Mouse (Mus musculus): ENCODE measurements at regions not wholly inside any gene's neighbourhood (a gene's known extent, or its start where the extent isn't known, plus 50 kb on each side); places are given as distances from the start of the nearest gene placed in this dataset.

DNA sequence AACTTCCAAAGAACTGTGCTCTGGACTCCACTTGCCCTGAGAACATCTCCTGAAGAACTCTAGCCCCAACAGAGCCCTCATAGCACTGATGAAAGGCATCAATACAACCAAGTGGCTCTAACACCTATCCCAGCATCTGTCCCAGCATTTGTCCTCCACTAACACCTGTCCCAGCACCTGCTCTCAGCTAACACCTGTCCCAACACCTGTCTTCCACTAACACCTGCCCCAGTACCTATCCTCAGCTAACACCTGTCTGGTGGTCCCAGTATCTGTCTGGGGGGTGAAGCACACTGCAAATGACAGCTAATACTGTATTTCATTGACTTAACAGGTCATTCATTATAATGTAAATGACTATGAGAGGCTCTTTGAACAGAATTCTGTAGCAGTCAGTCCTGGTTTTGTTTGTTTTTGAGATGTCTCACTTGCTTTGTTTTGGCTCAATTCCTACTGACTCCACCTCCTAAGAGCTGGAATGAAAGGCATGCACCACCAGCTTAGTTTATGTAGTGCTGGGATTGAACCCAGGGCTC is 54.7 kb upstream of the Car12 start:
- TF ChIP-seq CTCF (IDR thresholded peaks at IDR 0.05; ENCODE audit: borderline replicate concordance, insufficient read depth, low read length) (no peak), POLR2A (IDR thresholded peaks at IDR 0.05; ENCODE audit: low read depth, low read length) (no peak)

Data from embryonic fibroblast, embryonic 13.5 days (primary cell).